Mouse (Mus musculus) lung, embryonic 16.5 days (tissue): ENCODE measurements at regions not wholly inside any gene's neighbourhood (a gene's known extent, or its start where the extent isn't known, plus 50 kb on each side); places are given as distances from the start of the nearest gene placed in this dataset.
A peak's percentile ranks its signal among the peaks of the same experiment; 100 is the strongest.

Source experiments
- ATAC-seq: fragments of 200-750 bp; cut with Nextera tagmentation; 2 replicates; pipeline ENCODE4 v1.8.0; 2017; ENCODE audit warnings: low read depth, mild to moderate bottlenecking, moderate library complexity
- H3K27ac ChIP-seq: fragments of 300-500 bp; sonication (generic); 2 replicates; pipeline ENCODE4 v1.5.1; 2014; ENCODE audit warnings: mild to moderate bottlenecking, control low read depth, low read length
- H3K27me3 ChIP-seq: fragments of 300-500 bp; sonication (generic); 2 replicates; pipeline ENCODE4 v1.6.1; 2014; ENCODE audit warnings: low read depth, low read length, mixed read lengths; ENCODE audit not compliant: control insufficient read depth, insufficient read depth
- H3K36me3 ChIP-seq: fragments of 300-500 bp; sonication (generic); 2 replicates; pipeline ENCODE4 v1.6.1; 2014; ENCODE audit warnings: low read length; ENCODE audit not compliant: control insufficient read depth, insufficient read depth
- H3K4me1 ChIP-seq: fragments of 300-500 bp; sonication (generic); replicated peaks from 2 replicates; pipeline ENCODE4 v1.6.1; 2014; ENCODE audit warnings: low read length, mixed read lengths; ENCODE audit not compliant: control insufficient read depth, insufficient read depth
- H3K4me2 ChIP-seq: fragments of 300-500 bp; sonication (generic); 2 replicates; pipeline ENCODE4 v1.6.1; 2014; ENCODE audit warnings: low read depth, low read length, control low read depth
- H3K4me3 ChIP-seq: fragments of 300-500 bp; sonication (generic); 2 replicates; pipeline ENCODE4 v1.5.1; 2014; ENCODE audit warnings: mild to moderate bottlenecking, low read length, control low read depth
- H3K9ac ChIP-seq: fragments of 300-500 bp; sonication (generic); 2 replicates; pipeline ENCODE4 v1.6.1; 2014; ENCODE audit warnings: low read length, control low read depth
- H3K9me3 ChIP-seq: fragments of 300-500 bp; sonication (generic); 2 replicates; pipeline ENCODE4 v1.6.1; 2016; ENCODE audit warnings: low read length; ENCODE audit not compliant: control insufficient read depth
- WGBS: fragments of 180-500 bp; shearing (Covaris S2); extraction: QIAGEN DNeasy Blood & Tissue Kit; methylation state at CpG from one replicate; pipeline ENCODE4 v1.1.7; 2014; 5-methylcytosine and 5-hydroxymethylcytosine counted together

GRCm38 (mm10) chr12:70575665-70576064, 122.8 kb downstream of the Tmx1 start:
- H3K4me1 ChIP-seq = no peaks in the 10 kb centered on the region
- no peak overlapping the region for H3K27ac ChIP-seq
- no peak overlapping the region for H3K9ac ChIP-seq
- H3K9me3 ChIP-seq = no peaks in the 10 kb centered on the region
- WGBS = 61% methylated on average over 7 of the region's 7 CpGs
- H3K27me3 ChIP-seq = no peaks in the 10 kb centered on the region
- no peak overlapping the region for H3K4me2 ChIP-seq
- H3K4me3 ChIP-seq = no peak overlapping the region
- ATAC-seq = no peak
- no peaks in the 10 kb centered on the region for H3K36me3 ChIP-seq

GRCm38 (mm10) chr12:70577769-70578168, 124.9 kb downstream of the Tmx1 start:
- Histone ChIP-seq H3K4me2 (no peak overlapping the region), H3K4me1 (no peaks in the 10 kb centered on the region), H3K36me3 (no peaks in the 10 kb centered on the region), H3K27me3 (no peaks in the 10 kb centered on the region), H3K27ac (no peak overlapping the region), H3K9me3 (peaks cover 1% of the 10 kb centered on the region; the same call in 1 of the 2 replicates), H3K9ac (no peak overlapping the region), H3K4me3 (no peak overlapping the region)
- 42% methylated on average over 4 of the region's 4 CpGs for WGBS
- no peak for ATAC-seq

DNA sequence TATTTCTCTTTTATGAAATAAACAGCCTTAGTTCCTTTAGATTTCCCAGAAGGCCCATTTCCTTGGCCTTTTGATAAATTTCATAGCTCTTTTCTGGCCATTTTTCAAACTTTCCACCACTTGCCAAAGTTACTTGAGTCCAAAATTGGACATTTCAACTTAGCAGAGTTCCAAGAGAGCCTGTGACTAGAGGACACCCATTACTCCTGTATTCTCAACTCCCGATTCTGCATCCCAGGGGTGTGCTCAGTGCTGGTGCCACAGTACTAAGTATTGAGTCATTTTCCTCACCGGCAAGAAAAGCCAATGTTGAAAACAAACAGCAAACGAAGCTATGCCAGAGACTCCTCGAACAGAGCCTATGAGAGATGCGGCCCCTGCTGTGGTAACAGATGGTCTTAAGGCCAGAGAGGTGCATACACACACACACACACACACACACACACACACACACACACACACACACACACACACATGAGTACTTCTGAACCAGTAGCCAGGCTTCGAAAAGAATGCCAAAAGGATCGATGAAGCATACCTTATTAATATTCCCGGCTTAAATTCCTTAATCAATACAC, 126.5 kb downstream of the Tmx1 start:
- H3K27ac ChIP-seq = no peak overlapping the region
- H3K9me3 ChIP-seq = peaks cover 3% of the 10 kb centered on the region; the same call in 1 of the 2 replicates
- H3K4me1 ChIP-seq = no peaks in the 10 kb centered on the region
- no peak overlapping the region for H3K9ac ChIP-seq
- no peak overlapping the region for H3K4me3 ChIP-seq
- no peak for ATAC-seq
- WGBS = 82% methylated on average over 8 of the region's 8 CpGs
- no peaks in the 10 kb centered on the region for H3K27me3 ChIP-seq
- H3K4me2 ChIP-seq = no peak overlapping the region
- H3K36me3 ChIP-seq = no peaks in the 10 kb centered on the region

GRCm38 (mm10) chr12:70586181-70586580, 133.3 kb downstream of the Tmx1 start:
- ATAC-seq = no peak
- Histone ChIP-seq H3K4me3 (no peak overlapping the region), H3K4me2 (no peak overlapping the region), H3K27me3 (no peaks in the 10 kb centered on the region), H3K4me1 (peaks cover 5% of the 10 kb centered on the region), H3K36me3 (no peaks in the 10 kb centered on the region), H3K27ac (no peak overlapping the region), H3K9ac (no peak overlapping the region), H3K9me3 (peaks cover 3% of the 10 kb centered on the region; the same call in 1 of the 2 replicates)
- WGBS = 63% methylated on average over 2 of the region's 2 CpGs

DNA sequence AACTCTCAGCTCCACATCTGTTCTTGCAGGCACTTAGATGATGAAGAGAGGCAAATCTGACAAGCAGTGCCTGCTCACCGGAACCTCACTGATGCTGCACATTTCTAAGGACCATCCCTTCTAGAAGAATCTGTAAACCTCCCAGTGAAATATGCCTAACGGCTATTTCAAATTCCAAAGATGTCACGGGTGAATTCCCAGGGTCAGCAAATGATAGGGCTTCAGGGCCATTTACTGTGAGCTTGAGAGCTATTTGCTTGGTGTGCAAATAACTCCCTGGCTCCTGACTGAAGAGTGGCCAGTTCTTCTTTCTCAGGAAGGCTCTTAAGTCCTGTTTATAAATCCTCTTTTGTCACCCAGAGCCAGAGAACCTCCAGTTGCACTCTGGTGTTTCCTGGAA, 135.3 kb downstream of the Tmx1 start:
- H3K9me3 ChIP-seq = no peaks in the 10 kb centered on the region
- H3K27me3 ChIP-seq = no peaks in the 10 kb centered on the region
- H3K9ac ChIP-seq = no peak overlapping the region
- no peak overlapping the region for H3K4me2 ChIP-seq
- no peak overlapping the region for H3K4me3 ChIP-seq
- no peaks in the 10 kb centered on the region for H3K36me3 ChIP-seq
- no peak for ATAC-seq
- no peak overlapping the region for H3K27ac ChIP-seq
- 26% methylated on average over 3 of the region's 3 CpGs for WGBS
- H3K4me1 ChIP-seq = peaks cover 5% of the 10 kb centered on the region

- Histone ChIP-seq H3K4me3 (no peak overlapping the region), H3K9ac (no peak overlapping the region), H3K27me3 (no peaks in the 10 kb centered on the region), H3K27ac (no peak overlapping the region), H3K4me2 (no peak overlapping the region), H3K36me3 (no peaks in the 10 kb centered on the region), H3K4me1 (peaks cover 5% of the 10 kb centered on the region), H3K9me3 (no peaks in the 10 kb centered on the region)
- ATAC-seq = 0 out of 2 replicates have a peak, but pooled peaks have one; percentile 31
- WGBS = 63% methylated on average over 2 of the region's 2 CpGs
Measured at GRCm38 (mm10) chr12:70589315-70589742, 136.4 kb downstream of the Tmx1 start.

DNA sequence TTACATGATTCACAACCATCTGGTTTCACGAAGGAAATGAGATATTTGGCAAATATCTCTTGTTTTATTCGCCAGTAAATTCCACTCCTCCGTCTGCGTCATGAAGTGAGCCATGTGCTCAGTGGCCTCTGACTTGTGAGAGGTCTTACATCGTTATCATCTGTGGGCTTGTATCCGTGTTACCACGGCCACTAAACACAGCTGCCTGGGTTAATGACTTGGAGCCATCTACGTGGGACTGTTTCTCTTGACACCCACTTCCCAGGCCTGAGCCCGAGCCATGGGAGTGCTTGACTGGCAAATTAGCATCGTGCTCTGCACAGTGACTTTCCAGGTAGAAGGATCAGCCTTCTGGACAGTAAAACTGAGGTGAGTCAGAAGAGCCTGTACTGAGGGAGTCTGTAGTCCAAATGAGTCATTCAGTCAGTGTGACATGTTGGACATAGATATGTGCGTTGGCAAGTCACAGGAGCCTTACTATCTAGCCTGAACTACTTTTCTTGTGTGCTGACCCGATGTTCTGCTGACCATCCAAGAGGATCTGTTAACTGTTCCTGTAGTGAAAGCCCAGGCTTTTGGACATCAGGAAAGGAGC, 137.7 kb downstream of the Tmx1 start:
- no peak for ATAC-seq
- H3K4me3 ChIP-seq = no peak overlapping the region
- WGBS = 65% methylated on average over 12 of the region's 12 CpGs
- no peak overlapping the region for H3K9ac ChIP-seq
- no peak overlapping the region for H3K4me2 ChIP-seq
- no peaks in the 10 kb centered on the region for H3K27me3 ChIP-seq
- no peak overlapping the region for H3K27ac ChIP-seq
- no peaks in the 10 kb centered on the region for H3K9me3 ChIP-seq
- H3K4me1 ChIP-seq = peaks cover 5% of the 10 kb centered on the region
- no peaks in the 10 kb centered on the region for H3K36me3 ChIP-seq

DNA sequence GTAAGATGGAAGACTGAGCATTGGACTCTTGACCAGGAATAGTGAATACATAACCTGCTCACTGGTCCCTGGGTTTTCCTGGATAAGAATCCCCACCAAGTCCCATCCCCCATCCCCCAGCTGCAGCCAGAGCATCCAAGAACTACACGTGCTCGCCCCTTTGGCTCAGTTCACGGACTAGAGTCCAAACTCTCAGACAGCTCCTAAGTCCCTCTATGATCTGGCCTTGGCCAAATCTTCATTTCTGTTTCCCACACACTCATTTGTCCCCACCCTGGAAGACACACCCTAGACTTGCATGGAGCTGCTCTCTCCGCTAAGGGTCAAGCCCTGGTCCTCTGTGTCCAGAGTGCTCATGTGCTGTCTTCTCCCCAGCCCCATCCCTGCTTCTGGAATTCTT, 139.9 kb downstream of the Tmx1 start:
- Histone ChIP-seq H3K9ac (no peak overlapping the region), H3K36me3 (no peaks in the 10 kb centered on the region), H3K9me3 (no peaks in the 10 kb centered on the region), H3K4me2 (no peak overlapping the region), H3K27me3 (no peaks in the 10 kb centered on the region), H3K27ac (no peak overlapping the region), H3K4me1 (peaks cover 5% of the 10 kb centered on the region), H3K4me3 (no peak overlapping the region)
- 88% methylated on average over 4 of the region's 4 CpGs for WGBS
- ATAC-seq = no peak

GRCm38 (mm10) chr12:70598211-70598701, 145.4 kb downstream of the Tmx1 start:
- H3K9me3 ChIP-seq = peaks cover 4% of the 10 kb centered on the region; the same call in 1 of the 2 replicates
- ATAC-seq = peak; percentile 26
- no peaks in the 10 kb centered on the region for H3K36me3 ChIP-seq
- no peak overlapping the region for H3K9ac ChIP-seq
- no peak overlapping the region for H3K4me3 ChIP-seq
- H3K27ac ChIP-seq = no peak overlapping the region
- H3K4me2 ChIP-seq = no peak overlapping the region
- H3K4me1 ChIP-seq = no peaks in the 10 kb centered on the region
- no peaks in the 10 kb centered on the region for H3K27me3 ChIP-seq
- 73% methylated on average over 15 of the region's 15 CpGs for WGBS
